Mouse (Mus musculus): ENCODE results near the gene Adat3.
"Not testable (repeated sequence)": the region's sequence is repeated elsewhere in the genome, so short reads cannot be mapped to it uniquely, and the experiment has no call there.

The Adat3 gene

GRCm38 (mm10) chr10:80578131-80578750 is 24.4 kb upstream of the Adat3 start:
- DNase-seq (ENCODE audit: low read depth, low spot score) = no peak

GRCm38 (mm10) chr10:80578911-80579310 is 23.8 kb upstream of the Adat3 start:
- no peak for DNase-seq (ENCODE audit: low read depth, low spot score)

GRCm38 (mm10) chr10:80583047-80583446 is 19.6 kb upstream of the Adat3 start:
- no peak for DNase-seq (ENCODE audit: low read depth, low spot score)

GRCm38 (mm10) chr10:80584045-80584488 is 18.6 kb upstream of the Adat3 start:
- no peak for DNase-seq (ENCODE audit: low read depth, low spot score)

- DNase-seq (ENCODE audit: low read depth, low spot score) = no peak
Measured at GRCm38 (mm10) chr10:80584642-80585552, 17.8 kb upstream of the Adat3 start.

- no peak for DNase-seq (ENCODE audit: low read depth, low spot score)
Measured at GRCm38 (mm10) chr10:80585581-80585980, 17.1 kb upstream of the Adat3 start.

- DNase-seq (ENCODE audit: low read depth, low spot score) = no peak
Measured at GRCm38 (mm10) chr10:80586407-80587304, 16.0 kb upstream of the Adat3 start.

GRCm38 (mm10) chr10:80587305-80587657 is 15.4 kb upstream of the Adat3 start:
- DNase-seq (ENCODE audit: low read depth, low spot score) = no peak

GRCm38 (mm10) chr10:80589127-80589878 is 13.4 kb upstream of the Adat3 start:
- no peak for DNase-seq (ENCODE audit: low read depth, low spot score)

GRCm38 (mm10) chr10:80589879-80590854 is 12.5 kb upstream of the Adat3 start, which contains the start of gene Abhd17a:
Abhd17a (minus strand) TSS chr10:80590341.
- DNase-seq (ENCODE audit: low read depth, low spot score) = peak; percentile 98

- DNase-seq (ENCODE audit: low read depth, low spot score) = no peak
Measured at GRCm38 (mm10) chr10:80596318-80596717, 6.4 kb upstream of the Adat3 start.

GRCm38 (mm10) chr10:80603364-80603763 is 684 bp downstream of the Adat3 start:
- DNase-seq (ENCODE audit: low read depth, low spot score) = no peak

GRCm38 (mm10) chr10:80604001-80604509 is 1.4 kb downstream of the Adat3 start:
- DNase-seq (ENCODE audit: low read depth, low spot score) = no peak

GRCm38 (mm10) chr10:80604988-80605387 is 2.3 kb downstream of the Adat3 start:
- DNase-seq (ENCODE audit: low read depth, low spot score) = no peak

- DNase-seq (ENCODE audit: low read depth, low spot score) = not testable (repeated sequence)
Measured at GRCm38 (mm10) chr10:80605721-80606120, 3.0 kb downstream of the Adat3 start, which contains the start of gene Gm49322. Gm49322 (plus strand) TSS chr10:80606021.

- DNase-seq (ENCODE audit: low read depth, low spot score) = no peak
Measured at GRCm38 (mm10) chr10:80606306-80606705, 3.6 kb downstream of the Adat3 start.

GRCm38 (mm10) chr10:80606737-80607350 is 4.2 kb downstream of the Adat3 start:
- DNase-seq (ENCODE audit: low read depth, low spot score) = no peak

GRCm38 (mm10) chr10:80608435-80608834 is 5.8 kb downstream of the Adat3 start:
- DNase-seq (ENCODE audit: low read depth, low spot score) = no peak

- DNase-seq (ENCODE audit: low read depth, low spot score) = no peak
Measured at GRCm38 (mm10) chr10:80609269-80609924, 6.7 kb downstream of the Adat3 start.

Measured in telencephalon, adult 2 months (tissue).